Mouse (Mus musculus) adrenal gland, adult 10 weeks (tissue): ENCODE measurements around the gene Gm9125. TPM values are rescaled to one million over a fixed set of nuclear protein-coding genes. Genes with fewer than 3 reads are reported as not detected.

ENCODE experiments used
- polyA plus RNA-seq: library from polyadenylated mRNA; stranded (reverse); fragments of 350-450 nt; fragmentation: Illumina TruSeq; extraction: RNeasy Lipid Tissue Mini Kit (QIAGEN cat#74804); gene quantifications from one replicate; pipeline ENCODE4 v1.2.3, GENCODE M21; 2014; ENCODE audit warnings: low read depth, low replicate concordance

Gm9125 gene
- polyA plus RNA-seq: not detected

DNA sequence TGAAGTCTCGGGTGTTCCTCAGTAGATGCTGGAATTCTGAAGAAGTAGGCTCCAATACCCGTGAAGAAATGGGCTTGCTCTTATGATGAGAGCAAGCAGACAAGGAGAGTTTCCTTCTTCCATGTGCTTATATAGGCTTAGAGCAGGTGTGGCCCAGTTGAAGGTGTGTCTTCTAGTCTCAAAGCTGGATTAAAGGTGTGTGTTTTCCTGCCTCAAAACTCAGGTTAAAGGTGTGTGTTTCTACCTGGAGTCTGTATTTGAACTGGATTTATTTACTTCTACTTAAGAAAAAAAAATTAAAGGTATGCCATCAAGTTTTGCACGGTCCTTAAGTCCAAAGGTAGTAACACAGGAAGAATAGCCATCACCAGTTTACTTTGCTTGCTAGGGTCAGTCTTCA is at the start of gene Gm9125:
Gene Gm9125, minus strand, starts transcription at position 101 of the 400 bp plus-strand sequence.

DNA sequence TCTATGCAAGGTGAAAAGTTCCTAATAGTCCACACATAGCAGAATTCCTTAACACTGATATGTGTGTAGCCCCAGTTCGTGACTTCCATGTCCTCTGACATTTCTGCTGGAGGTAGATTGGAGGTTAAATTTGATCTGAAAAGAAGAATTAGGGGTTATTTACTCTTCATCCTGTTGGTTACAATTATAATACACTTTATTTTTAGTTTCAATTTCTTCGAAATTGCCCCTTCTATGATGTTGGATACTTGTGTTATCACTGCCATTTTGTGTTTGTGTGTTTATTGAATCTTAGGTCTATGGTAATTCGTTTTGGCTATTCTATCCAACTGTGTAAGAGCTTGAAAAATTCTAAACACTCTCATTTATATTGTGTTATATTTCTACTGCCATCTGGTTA is 17.9 kb upstream of the Gm9125 start, which contains the start of gene Gm10697:
Gene Gm10697, minus strand, starts transcription at position 101 of the 400 bp plus-strand sequence.

Other genes starting within 250 kb of the Gm9125 start
- gene Tdpoz3, start 228.9 kb downstream of the Gm9125 start, polyA plus RNA-seq: not detected
- not detected for gene Gm9117, start 111.3 kb downstream of the Gm9125 start, polyA plus RNA-seq
- not detected for gene Tdpoz5, start 93.6 kb downstream of the Gm9125 start, polyA plus RNA-seq
- gene Gm10697, start 17.8 kb upstream of the Gm9125 start, polyA plus RNA-seq: not detected
- gene Gm10696, start 123.3 kb upstream of the Gm9125 start, polyA plus RNA-seq: not detected
- not detected for gene Gm5286, start 141.8 kb upstream of the Gm9125 start, polyA plus RNA-seq
- gene Gm4778, start 209.2 kb upstream of the Gm9125 start, polyA plus RNA-seq: not detected